Mouse (Mus musculus) cortical plate, adult 2 months (tissue): Measurements from ENCODE around the gene Gm44790.

Experiments
- CTCF ChIP-seq: fragments of 200-500 bp; IDR thresholded peaks from 2 replicates; pipeline ENCODE4 v1.5.1; 2011; ENCODE audit warnings: mild to moderate bottlenecking, control low read depth, low read length; ENCODE audit not compliant: insufficient read depth; ENCODE audit errors: extremely low read depth
- POLR2A ChIP-seq: fragments of 200-500 bp; IDR thresholded peaks from 2 replicates; pipeline ENCODE4 v1.6.1; 2011; ENCODE audit warnings: mild to moderate bottlenecking, low read length, control low read depth; ENCODE audit not compliant: insufficient read depth; ENCODE audit errors: extremely low read depth

DNA sequence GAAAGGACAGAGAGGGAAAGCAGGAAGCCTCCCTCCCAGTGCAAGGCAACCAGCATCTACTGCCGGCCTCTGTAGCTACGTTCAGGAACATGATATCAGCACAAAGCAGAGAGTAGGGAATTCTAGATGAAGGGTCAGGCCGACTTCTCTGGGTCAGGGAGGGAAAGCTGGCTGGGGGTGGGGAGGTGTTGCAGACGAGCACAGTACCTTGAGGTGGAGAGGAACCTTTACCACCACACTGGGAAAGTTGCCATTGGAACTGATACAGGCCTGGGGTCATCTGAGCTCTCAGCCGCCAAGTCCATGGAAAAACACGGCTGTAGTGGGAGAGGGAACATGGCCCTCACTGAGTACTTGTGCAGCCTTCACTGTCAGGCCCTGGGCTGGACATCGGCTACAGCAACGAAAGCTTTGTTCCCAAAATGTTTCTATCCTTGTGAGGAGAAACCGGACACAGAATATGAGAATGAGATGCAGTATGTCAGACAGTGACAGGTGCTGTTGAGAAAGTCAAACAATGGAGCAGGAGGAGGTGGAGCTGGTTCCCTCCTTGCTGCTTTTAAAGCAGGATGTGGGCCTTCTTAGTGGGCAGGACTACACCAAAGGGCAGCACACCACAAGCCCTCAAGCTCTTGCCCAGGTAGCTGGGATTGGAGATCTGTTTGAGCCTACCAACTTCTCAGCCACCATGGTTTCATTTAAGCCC is 49.2 kb downstream of the Gm44790 start:
- TF ChIP-seq CTCF = no peak
- no peak for TF ChIP-seq POLR2A
